Mouse (Mus musculus): ENCODE data around the gene Memo1. TPM values are rescaled to one million over a fixed set of nuclear protein-coding genes. Genes with fewer than 3 reads are reported as not detected.

Memo1 gene
- total RNA-seq, 1 experiment = 66.7 TPM

- no peak for DNase-seq (ENCODE audit: low read depth, low spot score)
These were observed 27.2 kb upstream of the Memo1 start for GRCm38 (mm10) chr17:74322400-74323054.

GRCm38 (mm10) chr17:74318721-74319120 is 23.4 kb upstream of the Memo1 start:
- Histone ChIP-seq H3K27ac (ENCODE audit: insufficient read depth, low read depth, low read length, poor library complexity, severe bottlenecking) (no peak overlapping the region), H3K36me3 (ENCODE audit: control insufficient read depth, insufficient read depth, low read length, poor library complexity, severe bottlenecking) (0 out of 2 replicates have a peak, but pooled peaks cover 2% of the 10 kb centered on the region), H3K9ac (ENCODE audit: insufficient read depth, low read depth, low read length, poor library complexity, severe bottlenecking) (no peak overlapping the region), H3K4me3 (ENCODE audit: insufficient read depth in 1 of 2, low read depth in 1 of 2, low read length in 2 of 2, poor library complexity in 1 of 2, severe bottlenecking in 1 of 2) (no peak overlapping the region), H3K4me1 (ENCODE audit: control insufficient read depth in 2 of 2, insufficient read depth in 2 of 2, low read length in 2 of 2, poor library complexity in 1 of 2) (peaks cover 2 to 3% of the 10 kb centered on the region in 2 experiments; a peak in 2 of 4 replicates), H3K9me3 (ENCODE audit: control insufficient read depth, insufficient read depth, low read depth, low read length) (no peaks in the 10 kb centered on the region)
- no peak for TF ChIP-seq HCFC1 (IDR thresholded peaks at IDR 0.05; ENCODE audit: borderline replicate concordance, insufficient read depth, low read length)
- TF ChIP-seq CHD2 (IDR thresholded peaks at IDR 0.05; ENCODE audit: low read depth, low read length) = no peak
- no peak for TF ChIP-seq MAFK (IDR thresholded peaks at IDR 0.05; ENCODE audit: insufficient read depth, low read depth, low read length)
- no peak for TF ChIP-seq ZC3H11A (IDR thresholded peaks at IDR 0.05; ENCODE audit: borderline replicate concordance, low read depth, low read length)
- TF ChIP-seq ZNF384 (IDR thresholded peaks at IDR 0.05; ENCODE audit: low read depth, low read length) = no peak
- in situ Hi-C loops (cut with MboI; ENCODE audit: low sequenced_read_pairs in 2 of 2, unreplicated experiment in 2 of 2) = no loop called here
- DNase-seq (ENCODE audit: low read depth, low spot score) = no peak

More at GRCm38 (mm10) chr17:74322400-74323054, 27.2 kb upstream of the Memo1 start:
- no peaks in the 10 kb centered on the region for H3K36me3 ChIP-seq (ENCODE audit: control insufficient read depth, insufficient read depth, low read length, poor library complexity, severe bottlenecking)
- H3K9me3 ChIP-seq (ENCODE audit: control insufficient read depth, insufficient read depth, low read depth, low read length) = no peaks in the 10 kb centered on the region
- peaks cover 0 to 2% of the 10 kb centered on the region in 2 experiments; a peak in 1 of 4 replicates for H3K4me1 ChIP-seq (ENCODE audit: control insufficient read depth in 2 of 2, insufficient read depth in 2 of 2, low read length in 2 of 2, poor library complexity in 1 of 2)
- in situ Hi-C loops (cut with MboI; ENCODE audit: low sequenced_read_pairs in 2 of 2, unreplicated experiment in 2 of 2) = no loop called here
- no peak overlapping the region for H3K4me3 ChIP-seq (ENCODE audit: insufficient read depth in 1 of 2, low read depth in 1 of 2, low read length in 2 of 2, poor library complexity in 1 of 2, severe bottlenecking in 1 of 2)
- TF ChIP-seq HCFC1 (IDR thresholded peaks at IDR 0.05; ENCODE audit: borderline replicate concordance, insufficient read depth, low read length) (no peak), ZC3H11A (IDR thresholded peaks at IDR 0.05; ENCODE audit: borderline replicate concordance, low read depth, low read length) (no peak), CHD2 (IDR thresholded peaks at IDR 0.05; ENCODE audit: low read depth, low read length) (no peak), MAFK (IDR thresholded peaks at IDR 0.05; ENCODE audit: insufficient read depth, low read depth, low read length) (no peak), ZNF384 (IDR thresholded peaks at IDR 0.05; ENCODE audit: low read depth, low read length) (no peak)
- H3K9ac ChIP-seq (ENCODE audit: insufficient read depth, low read depth, low read length, poor library complexity, severe bottlenecking) = no peak overlapping the region
- no peak overlapping the region for H3K27ac ChIP-seq (ENCODE audit: insufficient read depth, low read depth, low read length, poor library complexity, severe bottlenecking)

DNA sequence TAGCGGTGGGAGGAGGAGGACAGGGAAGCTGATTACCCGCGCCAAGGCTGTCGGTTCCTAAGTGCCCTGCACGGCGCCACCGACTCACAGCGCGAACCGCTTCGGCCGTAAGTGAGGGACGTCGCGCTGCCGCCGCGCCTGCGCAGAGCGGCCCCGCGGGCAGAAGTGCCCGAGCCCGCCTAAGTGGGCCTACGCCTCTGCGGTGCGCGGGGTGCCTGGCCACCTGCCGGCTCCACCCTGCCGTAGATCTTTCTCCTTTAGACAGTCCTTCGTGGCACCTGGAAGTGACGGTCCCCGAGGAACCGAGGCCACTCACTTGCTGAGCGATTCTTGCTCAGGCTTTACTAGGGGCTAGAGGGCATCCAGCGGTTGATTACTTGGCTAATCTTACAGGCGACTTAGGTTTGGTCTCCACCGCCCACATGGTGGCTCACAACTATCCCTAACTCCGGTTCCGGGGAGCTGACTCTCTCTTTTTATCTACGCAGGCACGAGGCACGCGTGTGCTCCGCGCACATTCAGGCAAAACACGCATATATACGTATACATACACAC is 21.1 kb upstream of the Memo1 start:
- Histone ChIP-seq H3K9me3 (ENCODE audit: control insufficient read depth, insufficient read depth, low read depth, low read length) (no peaks in the 10 kb centered on the region), H3K9ac (ENCODE audit: insufficient read depth, low read depth, low read length, poor library complexity, severe bottlenecking) (peak overlapping the region; percentile 91), H3K4me3 (ENCODE audit: insufficient read depth in 1 of 2, low read depth in 1 of 2, low read length in 2 of 2, poor library complexity in 1 of 2, severe bottlenecking in 1 of 2) (peak overlapping the region; percentile 82 to 91), H3K36me3 (ENCODE audit: control insufficient read depth, insufficient read depth, low read length, poor library complexity, severe bottlenecking) (peaks cover 4% of the 10 kb centered on the region; the same call in 1 of the 2 replicates), H3K27ac (ENCODE audit: insufficient read depth, low read depth, low read length, poor library complexity, severe bottlenecking) (peak overlapping the region; percentile 91), H3K4me1 (ENCODE audit: control insufficient read depth in 2 of 2, insufficient read depth in 2 of 2, low read length in 2 of 2, poor library complexity in 1 of 2) (peaks cover 3 to 4% of the 10 kb centered on the region in 2 experiments; a peak in 2 of 4 replicates)
- DNase-seq (ENCODE audit: low read depth, low spot score) = no peak
- TF ChIP-seq ZC3H11A (IDR thresholded peaks at IDR 0.05; ENCODE audit: borderline replicate concordance, low read depth, low read length) (no peak), CHD2 (IDR thresholded peaks at IDR 0.05; ENCODE audit: low read depth, low read length) (0 out of 2 replicates have a peak, but pooled peaks have one; percentile 7), ZNF384 (IDR thresholded peaks at IDR 0.05; ENCODE audit: low read depth, low read length) (no peak), HCFC1 (IDR thresholded peaks at IDR 0.05; ENCODE audit: borderline replicate concordance, insufficient read depth, low read length) (0 out of 2 replicates have a peak, but pooled peaks have one; percentile 36), MAFK (IDR thresholded peaks at IDR 0.05; ENCODE audit: insufficient read depth, low read depth, low read length) (no peak)
- in situ Hi-C loops (cut with MboI; ENCODE audit: low sequenced_read_pairs in 2 of 2, unreplicated experiment in 2 of 2) = no loop called here

- Histone ChIP-seq H3K36me3 (ENCODE audit: control insufficient read depth, insufficient read depth, low read length, poor library complexity, severe bottlenecking) (peaks cover 7% of the 10 kb centered on the region; the same call in 1 of the 2 replicates), H3K9me3 (ENCODE audit: control insufficient read depth, insufficient read depth, low read depth, low read length) (no peaks in the 10 kb centered on the region), H3K4me3 (ENCODE audit: insufficient read depth in 1 of 2, low read depth in 1 of 2, low read length in 2 of 2, poor library complexity in 1 of 2, severe bottlenecking in 1 of 2) (peak overlapping the region; percentile 82 to 91), H3K9ac (ENCODE audit: insufficient read depth, low read depth, low read length, poor library complexity, severe bottlenecking) (peak overlapping the region; percentile 91), H3K4me1 (ENCODE audit: control insufficient read depth in 2 of 2, insufficient read depth in 2 of 2, low read length in 2 of 2, poor library complexity in 1 of 2) (peaks cover 3 to 4% of the 10 kb centered on the region in 2 experiments; a peak in 2 of 4 replicates), H3K27ac (ENCODE audit: insufficient read depth, low read depth, low read length, poor library complexity, severe bottlenecking) (peak overlapping the region; percentile 91)
- DNase-seq (ENCODE audit: low read depth, low spot score) = no peak
- in situ Hi-C loops (cut with MboI; ENCODE audit: low sequenced_read_pairs in 2 of 2, unreplicated experiment in 2 of 2) = no loop called here
- TF ChIP-seq ZC3H11A (IDR thresholded peaks at IDR 0.05; ENCODE audit: borderline replicate concordance, low read depth, low read length) = no peak
- TF ChIP-seq HCFC1 (IDR thresholded peaks at IDR 0.05; ENCODE audit: borderline replicate concordance, insufficient read depth, low read length) = no peak
- no peak for TF ChIP-seq MAFK (IDR thresholded peaks at IDR 0.05; ENCODE audit: insufficient read depth, low read depth, low read length)
- no peak for TF ChIP-seq CHD2 (IDR thresholded peaks at IDR 0.05; ENCODE audit: low read depth, low read length)
- peak; percentile 92 for TF ChIP-seq ZNF384 (IDR thresholded peaks at IDR 0.05; ENCODE audit: low read depth, low read length)
These were observed 20.4 kb upstream of the Memo1 start for GRCm38 (mm10) chr17:74315445-74316308.

All from ES-E14 (cell line).